Mouse (Mus musculus) T-cell, adult 2 months (primary cell): Measurements from ENCODE around the gene Srd5a1.

Source experiments
- DNase-seq: peaks from one replicate; pipeline ENCODE4 v3.0.0; 2022; ENCODE audit warnings: low spot score

Srd5a1 gene

GRCm38 (mm10) chr13:69538327-69538726, 72.9 kb downstream of the Srd5a1 start:
- no peak for DNase-seq

- no peak for DNase-seq
Measured at GRCm38 (mm10) chr13:69537366-69537765, 73.9 kb downstream of the Srd5a1 start.

- DNase-seq = no peak
Measured at GRCm38 (mm10) chr13:69536021-69536420, 75.2 kb downstream of the Srd5a1 start.

GRCm38 (mm10) chr13:69534654-69535551, 76.3 kb downstream of the Srd5a1 start:
- DNase-seq = peak; percentile 98

GRCm38 (mm10) chr13:69534334-69534653, 76.9 kb downstream of the Srd5a1 start, which contains the start of gene Tent4a:
Gene Tent4a, minus strand, starts transcription at chr13:69534617.
- no peak for DNase-seq

GRCm38 (mm10) chr13:69533405-69534333, 77.6 kb downstream of the Srd5a1 start, which contains the start of gene Nsun2:
Gene Nsun2, plus strand, starts transcription at chr13:69533746.
- DNase-seq = peak; percentile 33

GRCm38 (mm10) chr13:69532893-69533404, 78.3 kb downstream of the Srd5a1 start:
- DNase-seq = peak; percentile 19

GRCm38 (mm10) chr13:69532101-69532892, 78.9 kb downstream of the Srd5a1 start:
- DNase-seq = peak; percentile 12

GRCm38 (mm10) chr13:69531431-69531830, 79.8 kb downstream of the Srd5a1 start:
- DNase-seq = no peak

- DNase-seq = no peak
Measured at GRCm38 (mm10) chr13:69530951-69531350, 80.3 kb downstream of the Srd5a1 start.

- DNase-seq = no peak
Measured at GRCm38 (mm10) chr13:69530156-69530555, 81.1 kb downstream of the Srd5a1 start.

GRCm38 (mm10) chr13:69528531-69528930, 82.7 kb downstream of the Srd5a1 start:
- no peak for DNase-seq

GRCm38 (mm10) chr13:69525867-69526266, 85.4 kb downstream of the Srd5a1 start:
- no peak for DNase-seq

GRCm38 (mm10) chr13:69524158-69524530, 87.1 kb downstream of the Srd5a1 start:
- no peak for DNase-seq
